Mouse (Mus musculus) C2C12 (cell line): Measurements from ENCODE around the gene Trim11. TPM values are rescaled to one million over a fixed set of nuclear protein-coding genes. Genes with fewer than 3 reads are reported as not detected.

Experiments
- H3K27me3 ChIP-seq: one replicate; pipeline ENCODE4 v1.6.1; 2011; ENCODE audit not compliant: control insufficient read depth, insufficient read depth, insufficient read length
- H3K36me3 ChIP-seq: one replicate; pipeline ENCODE4 v1.6.1; 2011; ENCODE audit not compliant: control insufficient read depth, insufficient read depth
- H3K4me3 ChIP-seq: one replicate; pipeline ENCODE4 v1.5.1; 2011; ENCODE audit warnings: mild to moderate bottlenecking, control low read depth; ENCODE audit not compliant: poor library complexity, insufficient read depth, severe bottlenecking
- H3K79me2 ChIP-seq: one replicate; pipeline ENCODE4 v1.6.1; 2011; ENCODE audit not compliant: control insufficient read depth, insufficient read depth
- H3K79me3 ChIP-seq: one replicate; pipeline ENCODE4 v1.6.1; 2011; ENCODE audit warnings: low read depth, control low read depth
- H3ac ChIP-seq: one replicate; pipeline ENCODE3; 2011; ENCODE audit warnings: low read depth; ENCODE audit not compliant: control insufficient read depth, insufficient read length
- CEBPB ChIP-seq: IDR thresholded peaks from one replicate; pipeline ENCODE4 v1.6.1; 2011; ENCODE audit warnings: low read depth, mild to moderate bottlenecking, control low read depth, moderate library complexity
- CTCF ChIP-seq: IDR thresholded peaks from one replicate; pipeline ENCODE4 v1.5.1; 2011; ENCODE audit not compliant: control insufficient read depth, insufficient read depth, insufficient read length
- FOSL1 ChIP-seq: IDR thresholded peaks from one replicate; pipeline ENCODE4 v1.8.0; 2011; ENCODE audit warnings: mild to moderate bottlenecking, low read length; ENCODE audit not compliant: poor library complexity, insufficient read depth, severe bottlenecking
- MAX ChIP-seq: IDR thresholded peaks from one replicate; pipeline ENCODE4 v1.6.1; 2011; ENCODE audit warnings: mild to moderate bottlenecking, control low read depth
- MYOD1 ChIP-seq: IDR thresholded peaks from one replicate; pipeline ENCODE4 v1.6.1; 2011; ENCODE audit warnings: low read depth; ENCODE audit not compliant: control insufficient read depth, insufficient read length
- MYOG ChIP-seq: IDR thresholded peaks from one replicate; pipeline ENCODE4 v1.6.1; 2011; ENCODE audit not compliant: control insufficient read depth, insufficient read length; ENCODE audit errors: extremely low read depth
- USF1 ChIP-seq: IDR thresholded peaks from one replicate; pipeline ENCODE4 v1.6.1; 2011; ENCODE audit warnings: low read depth, mild to moderate bottlenecking, control low read depth, moderate library complexity
- polyA plus RNA-seq: library from polyadenylated mRNA; unstranded; fragments of >200 nt; fragmentation: generic; extraction: Trizol; gene quantifications from one replicate; pipeline ENCODE4 v1.2.1, GENCODE M21; 2012; ENCODE audit warnings: missing spikeins

Trim11 gene
- polyA plus RNA-seq, 1 experiment, result 15.1 TPM

DNA sequence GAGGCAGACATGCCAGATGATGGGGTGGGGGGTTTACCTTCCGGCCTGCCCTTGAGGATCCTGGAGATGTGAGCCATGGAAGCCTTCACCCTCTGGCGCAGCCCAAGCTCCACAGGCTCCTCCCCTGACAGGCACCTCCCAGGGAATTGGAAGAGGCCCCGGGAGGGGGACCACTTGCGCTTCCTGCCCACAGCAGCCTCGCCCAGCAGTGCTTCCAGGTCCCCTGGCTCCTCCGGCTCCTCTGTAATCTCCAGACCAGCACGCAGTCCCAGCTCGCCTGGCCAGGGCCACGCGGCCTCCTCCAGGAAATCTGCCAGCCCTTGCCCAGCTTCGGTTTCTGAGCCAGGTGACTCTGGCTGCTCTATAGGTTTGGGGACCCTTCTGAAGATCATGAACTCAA is 21.3 kb downstream of the Trim11 start:
- H3ac ChIP-seq, result no peak overlapping the region
- H3K79me2 ChIP-seq, result no peaks in the 10 kb centered on the region
- H3K27me3 ChIP-seq, result peaks cover 71% of the 10 kb centered on the region
- H3K79me3 ChIP-seq, result no peaks in the 10 kb centered on the region
- TF ChIP-seq CTCF (no peak), MAX (no peak), MYOG (no peak), USF1 (no peak), FOSL1 (no peak)
- no peak overlapping the region for H3K4me3 ChIP-seq
- no peaks in the 10 kb centered on the region for H3K36me3 ChIP-seq

DNA sequence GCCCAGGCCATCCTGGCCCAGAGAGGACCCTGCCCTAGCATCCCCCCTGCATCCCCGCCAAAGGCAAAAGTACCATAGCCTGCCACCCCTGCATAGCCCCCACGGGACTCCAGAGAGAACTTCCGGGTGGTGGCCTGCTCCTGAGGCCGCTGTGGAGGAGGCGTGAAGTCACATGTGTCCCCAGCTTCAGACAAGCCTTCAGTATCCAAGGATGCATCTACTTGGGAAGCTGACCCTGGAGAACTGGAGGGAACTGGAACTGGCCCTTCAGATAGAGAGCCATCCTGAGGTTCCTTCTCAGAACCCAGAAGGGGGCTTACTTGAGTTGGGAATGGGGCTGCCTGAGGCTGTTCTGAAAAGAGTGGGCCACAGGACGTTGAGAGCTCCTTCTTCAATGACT is 21.9 kb downstream of the Trim11 start:
- H3K36me3 ChIP-seq, result no peaks in the 10 kb centered on the region
- TF ChIP-seq MYOG, result no peak
- TF ChIP-seq FOSL1, result no peak
- no peak for TF ChIP-seq MYOD1
- TF ChIP-seq CTCF, result no peak
- TF ChIP-seq MAX, result no peak
- no peak for TF ChIP-seq USF1
- no peak for TF ChIP-seq CEBPB
- no peaks in the 10 kb centered on the region for H3K79me2 ChIP-seq

GRCm38 (mm10) chr11:59000635-59001034 is 22.7 kb downstream of the Trim11 start:
- no peaks in the 10 kb centered on the region for H3K36me3 ChIP-seq
- no peak for TF ChIP-seq CTCF
- no peak for TF ChIP-seq CEBPB
- H3K79me2 ChIP-seq, result no peaks in the 10 kb centered on the region
- H3K4me3 ChIP-seq, result no peak overlapping the region
- peaks cover 57% of the 10 kb centered on the region for H3K27me3 ChIP-seq
- H3K79me3 ChIP-seq, result no peaks in the 10 kb centered on the region
- H3ac ChIP-seq, result no peak overlapping the region

More for the DNA sequence above, 21.9 kb downstream of the Trim11 start:
- Histone ChIP-seq H3ac (no peak overlapping the region), H3K4me3 (no peak overlapping the region), H3K79me3 (no peaks in the 10 kb centered on the region), H3K27me3 (peaks cover 65% of the 10 kb centered on the region)

- no peaks in the 10 kb centered on the region for H3K79me2 ChIP-seq
- no peaks in the 10 kb centered on the region for H3K36me3 ChIP-seq
- peaks cover 49% of the 10 kb centered on the region for H3K27me3 ChIP-seq
- no peak overlapping the region for H3ac ChIP-seq
- TF ChIP-seq USF1 (no peak), CTCF (no peak), MYOD1 (no peak), MYOG (no peak), CEBPB (no peak), FOSL1 (no peak), MAX (no peak)
- no peak overlapping the region for H3K4me3 ChIP-seq
- H3K79me3 ChIP-seq, result no peaks in the 10 kb centered on the region
These were observed 24.6 kb downstream of the Trim11 start for GRCm38 (mm10) chr11:59002327-59003079.

DNA sequence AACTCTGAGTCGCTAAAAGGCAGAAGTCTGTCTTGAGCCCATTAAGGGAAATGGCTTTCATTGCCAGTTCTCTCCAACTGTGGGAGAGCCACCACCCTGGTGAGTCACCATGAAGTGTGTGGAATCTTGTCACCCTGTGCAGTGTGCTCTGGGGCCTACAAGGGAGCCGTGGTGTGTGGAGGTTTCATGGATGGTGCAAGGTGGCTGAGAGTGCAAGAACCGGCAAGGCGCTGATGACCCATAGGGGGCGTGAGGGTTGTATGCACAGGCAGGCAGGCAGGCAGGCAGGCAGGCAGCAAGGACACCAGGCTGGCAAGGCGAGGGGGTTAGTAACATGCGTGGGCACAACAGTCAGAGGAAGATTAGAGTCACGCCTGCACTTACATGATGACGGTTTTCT is 37.2 kb downstream of the Trim11 start:
- TF ChIP-seq CTCF, result peak; percentile 67
- TF ChIP-seq MYOD1, result no peak
- Histone ChIP-seq H3ac (no peak overlapping the region), H3K79me2 (no peaks in the 10 kb centered on the region)

GRCm38 (mm10) chr11:59026411-59026810 is 48.5 kb downstream of the Trim11 start:
- TF ChIP-seq FOSL1 (no peak), MYOG (no peak), MAX (no peak), MYOD1 (no peak), CTCF (no peak), USF1 (no peak), CEBPB (no peak)
- Histone ChIP-seq H3ac (no peak overlapping the region), H3K79me3 (no peaks in the 10 kb centered on the region), H3K79me2 (no peaks in the 10 kb centered on the region), H3K4me3 (no peak overlapping the region), H3K36me3 (no peaks in the 10 kb centered on the region), H3K27me3 (peaks cover 47% of the 10 kb centered on the region)

More for the DNA sequence above, 37.2 kb downstream of the Trim11 start:
- H3K27me3 ChIP-seq, result peaks cover 48% of the 10 kb centered on the region
- H3K4me3 ChIP-seq, result no peak overlapping the region
- no peaks in the 10 kb centered on the region for H3K79me3 ChIP-seq
- H3K36me3 ChIP-seq, result no peaks in the 10 kb centered on the region
